ENCODE assay signal across 8 mouse cellular contexts in the genomic region with DNA sequence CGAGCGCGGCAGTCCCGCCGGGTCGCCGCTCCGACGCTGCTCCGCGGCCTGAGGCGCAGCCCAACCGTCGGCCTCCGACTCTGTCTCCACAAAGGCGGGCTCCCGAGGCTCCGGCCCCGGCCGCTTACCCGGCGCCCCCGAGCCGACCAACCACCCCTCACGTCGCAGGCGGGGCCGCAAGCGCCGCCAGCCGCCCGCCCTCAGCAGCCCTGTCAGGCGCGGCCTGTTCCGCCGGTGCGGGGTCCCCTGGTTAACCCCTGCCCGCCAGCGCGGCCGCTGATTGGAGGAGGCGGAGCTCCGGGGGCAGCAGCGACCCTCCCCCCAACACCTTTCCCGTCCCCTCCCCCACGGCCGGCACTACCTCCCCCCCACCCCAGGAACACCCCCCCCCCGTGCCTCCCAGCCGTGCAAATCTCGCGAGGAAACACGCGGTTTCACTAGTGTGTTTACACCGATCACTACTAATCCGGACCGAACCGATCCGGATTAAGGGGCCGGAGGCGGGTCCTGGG. TPM values are rescaled to one million over a fixed set of nuclear protein-coding genes. Genes with fewer than 3 reads are reported as not detected.
DNase-seq lines count a peak whose midpoint lies in the region; ATAC-seq lines count a peak whose summit lies in the region.

No protein-coding gene starts in this region.

- ATAC-seq in common myeloid progenitor, adult 5-6 weeks (replicated peaks; ENCODE audit: low read depth, poor library complexity, severe bottlenecking), result peak; percentile 85
- peak; percentile 86 for ATAC-seq in megakaryocyte progenitor cell, adult 5-6 weeks (replicated peaks; ENCODE audit: poor library complexity)

- peak; percentile 96 for DNase-seq in ZHBTc4 (ENCODE audit: low read depth, low spot score)
- peak; percentile 79 to 87 for DNase-seq in gastrocnemius, adult 8-10 months (ENCODE audit: low spot score in 2 of 2)
- peak; percentile 96 for DNase-seq in induced T-regulatory cell, adult 2 months (ENCODE audit: low read depth)
- DNase-seq in left cerebral cortex, adult 9 months (ENCODE audit: low spot score in 2 of 2), result peak; percentile 62 to 79
- DNase-seq in right cerebral cortex, postnatal 14 days, result peak; percentile 98
- peak; percentile 78 to 88 for DNase-seq in urinary bladder, postnatal 36 days (ENCODE audit: low spot score in 2 of 2)

RNA-seq across cellular contexts. Expression of gene Tlk2, which starts 2.6 kb away (rescaled TPM):
- 83.9 and 106 TPM in 2 replicates for total RNA-seq in common myeloid progenitor, adult 5-6 weeks (2017)
- 10 to 100 TPM; 37.2 to 49.4 (median 40.8) TPM for total RNA-seq in gastrocnemius, adult 8-10 months (2022)
- 45.0 and 53.0 TPM in 2 replicates for total RNA-seq in megakaryocyte progenitor cell, adult 5-6 weeks (2015)
- total RNA-seq in megakaryocyte progenitor cell, adult 5-6 weeks (2017), result 58.3 and 73.3 TPM in 2 replicates

RNA-seq across cellular contexts. Expression of gene Gm10842, which starts 34.5 kb away (rescaled TPM):
- total RNA-seq in common myeloid progenitor, adult 5-6 weeks (2017), result 6.4 TPM in 1 of 2 replicates, not detected in the other
- total RNA-seq in gastrocnemius, adult 8-10 months (2022), result not detected
- total RNA-seq in megakaryocyte progenitor cell, adult 5-6 weeks (2015), result not detected in 2 replicates
- total RNA-seq in megakaryocyte progenitor cell, adult 5-6 weeks (2017), result not detected in 2 replicates

RNA-seq across cellular contexts. Expression of gene Mettl2, which starts 55.0 kb away (rescaled TPM):
- 27.3 and 33.8 TPM in 2 replicates for total RNA-seq in common myeloid progenitor, adult 5-6 weeks (2017)
- 1 to 10 TPM; 7.8 to 8.1 (median 8.0) TPM for total RNA-seq in gastrocnemius, adult 8-10 months (2022)
- total RNA-seq in megakaryocyte progenitor cell, adult 5-6 weeks (2015), result 16.4 and 18.8 TPM in 2 replicates
- 29.1 and 30.6 TPM in 2 replicates for total RNA-seq in megakaryocyte progenitor cell, adult 5-6 weeks (2017)

Comparison
In these comparisons a context has a peak if more than half of its experiments do, and no peak if none do; other contexts are left out.
1. Peak in every context shown above with its lines: DNase-seq and ATAC-seq.